Mouse (Mus musculus) kidney, embryonic 14.5 days (tissue): ENCODE results near the gene Wdr66. TPM values are rescaled to one million over a fixed set of nuclear protein-coding genes. Genes with fewer than 3 reads are reported as not detected.

Experiments used
- ATAC-seq: fragments of 200-750 bp; cut with Nextera tagmentation; 2 replicates; pipeline ENCODE4 v1.8.0; 2017; ENCODE audit warnings: moderate number of reproducible peaks, mild to moderate bottlenecking, moderate TSS enrichment, moderate library complexity; ENCODE audit not compliant: low FRiP score, low TSS enrichment
- H3K27ac ChIP-seq: fragments of 300-500 bp; sonication (generic); 2 replicates; pipeline ENCODE4 v1.5.1; 2014; ENCODE audit warnings: low read depth, mild to moderate bottlenecking, low read length, moderate library complexity, mixed read lengths
- H3K27me3 ChIP-seq: fragments of 300-500 bp; sonication (generic); 2 replicates; pipeline ENCODE4 v1.6.1; 2014; ENCODE audit warnings: mild to moderate bottlenecking, low read length; ENCODE audit not compliant: control insufficient read depth, insufficient read depth
- H3K36me3 ChIP-seq: fragments of 300-500 bp; sonication (generic); 2 replicates; pipeline ENCODE4 v1.6.1; 2014; ENCODE audit warnings: low read length, mixed read lengths; ENCODE audit not compliant: control insufficient read depth, insufficient read depth
- H3K4me1 ChIP-seq: fragments of 300-500 bp; sonication (generic); 2 replicates; pipeline ENCODE4 v1.6.1; 2014; ENCODE audit warnings: low read length, mixed read lengths; ENCODE audit not compliant: control insufficient read depth, insufficient read depth
- H3K4me2 ChIP-seq: fragments of 300-500 bp; sonication (generic); replicated peaks from 2 replicates; pipeline ENCODE4 v1.6.1; 2014; ENCODE audit warnings: low read depth, mild to moderate bottlenecking, low read length
- H3K4me3 ChIP-seq: fragments of 300-500 bp; sonication (generic); 2 replicates; pipeline ENCODE4 v1.5.1; 2014; ENCODE audit warnings: mild to moderate bottlenecking, low read length
- H3K9ac ChIP-seq: fragments of 300-500 bp; sonication (generic); 2 replicates; pipeline ENCODE4 v1.6.1; 2014; ENCODE audit warnings: low read depth, mild to moderate bottlenecking, low read length, moderate library complexity
- H3K9me3 ChIP-seq: fragments of 300-500 bp; sonication (generic); 2 replicates; pipeline ENCODE4 v1.6.1; 2016; ENCODE audit warnings: low read length; ENCODE audit not compliant: control insufficient read depth
- WGBS: fragments of 180-500 bp; shearing (Covaris S2); extraction: QIAGEN DNeasy Blood & Tissue Kit; methylation state at CpG from one replicate; pipeline ENCODE4 v1.1.7; 2014; 5-methylcytosine and 5-hydroxymethylcytosine counted together
- polyA plus RNA-seq: library from polyadenylated mRNA; unstranded; fragments of >200 nt; fragmentation: Nextera tagmentation; extraction: Ambion mirVana; gene quantifications from 2 replicates; pipeline ENCODE4 v1.2.1, GENCODE M21; 2014

Gene Wdr66
- polyA plus RNA-seq, 1 experiment from 2014 or later, result 2.7 TPM

DNA sequence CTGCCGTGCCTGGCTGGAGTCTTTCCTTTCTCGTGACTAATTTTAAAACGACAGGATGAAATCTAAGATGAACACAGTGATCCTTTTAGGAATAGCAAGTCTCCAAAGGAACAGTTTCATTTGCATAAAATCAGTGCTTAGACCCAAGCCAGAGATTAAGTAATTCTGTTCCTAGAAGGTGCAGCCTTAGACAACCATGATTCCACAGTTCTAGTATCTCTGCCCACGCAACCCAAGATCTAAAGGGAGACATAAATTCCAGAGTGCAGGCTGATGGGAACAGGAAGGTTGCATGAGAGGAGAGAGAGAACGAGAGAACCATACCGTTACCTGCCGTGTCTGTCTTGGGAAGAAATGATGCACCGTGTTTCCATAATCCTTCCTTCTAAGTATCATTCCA, 8.8 kb downstream of the Wdr66 start:
- Histone ChIP-seq H3K36me3 (no peaks in the 10 kb centered on the region), H3K9ac (no peak overlapping the region), H3K4me1 (no peaks in the 10 kb centered on the region), H3K4me3 (no peak overlapping the region), H3K27ac (no peak overlapping the region), H3K4me2 (no peak overlapping the region), H3K9me3 (no peaks in the 10 kb centered on the region), H3K27me3 (no peaks in the 10 kb centered on the region)
- ATAC-seq, result no peak
- 79% methylated on average over 8 of the region's 8 CpGs for WGBS

DNA sequence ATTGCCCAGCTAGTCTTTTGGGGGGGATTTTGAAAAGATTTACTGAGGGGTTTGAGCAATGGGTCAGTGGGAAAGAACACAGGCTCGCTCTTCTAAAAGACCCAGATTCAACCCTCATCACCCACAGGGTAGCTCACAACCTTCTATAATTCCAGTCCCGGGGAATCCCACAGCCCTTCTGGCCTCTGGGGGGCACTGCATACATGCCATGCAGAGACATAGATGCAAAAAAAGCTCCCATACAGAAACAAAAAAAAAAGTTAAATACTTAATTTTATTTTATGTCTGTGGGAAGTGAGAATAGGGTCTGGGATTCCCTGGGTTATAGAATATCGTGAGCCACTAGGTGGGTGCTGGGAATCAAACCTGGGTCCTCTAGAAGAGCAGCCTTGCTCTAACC, 15.0 kb downstream of the Wdr66 start:
- Histone ChIP-seq H3K4me1 (no peaks in the 10 kb centered on the region), H3K4me3 (no peak overlapping the region), H3K27me3 (no peaks in the 10 kb centered on the region), H3K36me3 (no peaks in the 10 kb centered on the region), H3K27ac (no peak overlapping the region), H3K9me3 (no peaks in the 10 kb centered on the region), H3K4me2 (no peak overlapping the region), H3K9ac (no peak overlapping the region)
- ATAC-seq, result no peak
- WGBS, result 83% methylated on average over 3 of the region's 3 CpGs

DNA sequence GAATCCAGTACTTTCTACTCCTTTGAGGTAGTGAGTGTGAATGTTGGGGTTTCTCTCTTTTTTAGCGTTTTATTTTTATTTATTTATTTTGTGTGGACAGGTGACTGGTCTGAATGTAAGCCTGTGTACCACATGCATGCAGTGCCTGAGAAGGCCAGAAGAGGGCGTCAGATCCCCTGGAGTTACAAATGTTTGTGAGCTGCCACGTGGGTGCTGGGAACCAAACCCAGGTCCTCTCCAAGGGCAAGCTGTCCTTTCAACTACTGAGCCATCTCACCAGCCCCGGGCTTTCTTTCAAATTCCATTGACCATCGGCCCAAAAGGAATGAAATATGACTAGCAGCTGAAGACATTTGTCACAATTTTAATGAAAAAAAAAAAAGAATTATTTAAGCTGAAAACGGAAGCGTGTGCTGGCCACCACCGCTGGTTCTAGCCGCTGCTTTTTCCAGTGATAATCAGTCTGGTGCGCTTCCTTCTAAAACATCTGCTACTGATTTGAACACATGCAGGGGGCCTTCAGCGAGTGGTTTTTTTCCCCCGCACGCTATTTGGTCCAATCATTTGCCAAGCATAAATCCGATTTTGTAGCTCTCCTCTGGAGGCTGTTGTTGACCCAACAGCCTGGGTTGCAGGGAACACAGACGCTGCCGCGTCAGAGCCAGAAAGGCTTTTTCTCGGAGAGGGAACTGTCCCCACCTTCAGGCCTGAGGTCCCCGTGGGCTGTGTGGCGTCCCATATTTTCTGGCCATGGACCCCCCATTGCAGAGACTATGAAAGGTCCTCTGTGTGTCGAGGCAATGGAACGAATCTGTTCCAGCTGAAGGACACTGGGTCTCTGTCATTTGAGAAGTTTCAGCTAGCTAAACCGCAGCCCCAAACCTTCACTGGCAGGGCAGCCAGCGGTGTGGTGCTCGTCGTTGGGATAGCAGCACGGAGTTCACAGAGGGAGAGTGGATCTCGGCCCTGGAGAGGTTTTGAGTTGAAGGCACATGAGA, 16.9 kb downstream of the Wdr66 start:
- no peak for ATAC-seq
- H3K4me1 ChIP-seq, result no peaks in the 10 kb centered on the region
- H3K36me3 ChIP-seq, result no peaks in the 10 kb centered on the region
- no peak overlapping the region for H3K4me3 ChIP-seq
- no peak overlapping the region for H3K27ac ChIP-seq
- 77% methylated on average over 28 of the region's 28 CpGs for WGBS
- H3K9ac ChIP-seq, result no peak overlapping the region
- H3K4me2 ChIP-seq, result no peak overlapping the region
- no peaks in the 10 kb centered on the region for H3K27me3 ChIP-seq
- H3K9me3 ChIP-seq, result no peaks in the 10 kb centered on the region

DNA sequence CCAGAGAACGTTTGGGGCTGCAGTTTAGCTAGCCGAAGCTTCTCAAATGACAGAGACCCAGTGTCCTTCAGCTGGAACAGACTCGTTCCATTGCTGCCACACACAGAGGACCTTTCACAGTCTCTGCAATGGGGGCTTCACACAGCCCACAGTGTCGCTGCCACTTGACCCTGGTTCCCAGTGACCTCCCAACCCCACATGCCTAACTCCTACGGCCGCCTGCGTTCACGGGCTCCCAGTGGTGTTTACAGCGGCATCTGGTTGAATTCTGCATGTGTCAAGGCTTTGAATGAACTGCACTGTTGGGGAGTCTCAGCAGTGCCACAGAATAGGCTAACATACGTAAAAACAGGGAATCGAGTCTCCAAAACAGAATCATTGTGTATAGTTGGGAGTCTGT, 19.0 kb downstream of the Wdr66 start:
- no peak for ATAC-seq
- H3K27ac ChIP-seq, result no peak overlapping the region
- H3K4me3 ChIP-seq, result no peak overlapping the region
- WGBS, result 34% methylated on average over 11 of the region's 11 CpGs
- no peaks in the 10 kb centered on the region for H3K4me1 ChIP-seq
- H3K9ac ChIP-seq, result no peak overlapping the region
- no peaks in the 10 kb centered on the region for H3K9me3 ChIP-seq
- H3K36me3 ChIP-seq, result no peaks in the 10 kb centered on the region
- peak overlapping the region; percentile 10 for H3K4me2 ChIP-seq
- H3K27me3 ChIP-seq, result no peaks in the 10 kb centered on the region

DNA sequence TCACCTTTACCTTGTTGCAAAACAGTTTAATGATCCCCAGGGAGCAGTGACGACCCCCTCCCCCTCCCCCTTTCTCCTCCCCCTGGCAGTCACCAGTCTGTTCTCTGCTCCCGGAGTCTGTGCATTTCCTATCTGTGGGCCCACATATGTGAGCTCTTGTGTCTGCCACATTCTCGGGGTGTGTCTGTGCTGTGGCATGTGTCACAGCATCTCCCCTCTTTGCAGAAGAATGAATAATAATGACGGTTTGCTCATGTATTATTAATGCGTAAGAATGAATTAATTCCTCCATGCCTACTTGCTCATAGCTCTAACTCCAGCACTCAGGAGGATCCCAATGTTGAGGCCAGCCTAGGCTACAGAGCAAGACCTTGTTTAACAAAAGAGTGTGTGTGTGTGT, 21.0 kb downstream of the Wdr66 start:
- Histone ChIP-seq H3K9ac (no peak overlapping the region), H3K4me1 (no peaks in the 10 kb centered on the region), H3K27ac (no peak overlapping the region), H3K36me3 (no peaks in the 10 kb centered on the region), H3K4me2 (no peak overlapping the region), H3K4me3 (no peak overlapping the region), H3K27me3 (no peaks in the 10 kb centered on the region), H3K9me3 (no peaks in the 10 kb centered on the region)
- 77% methylated on average over 5 of the region's 5 CpGs for WGBS
- ATAC-seq, result no peak

DNA sequence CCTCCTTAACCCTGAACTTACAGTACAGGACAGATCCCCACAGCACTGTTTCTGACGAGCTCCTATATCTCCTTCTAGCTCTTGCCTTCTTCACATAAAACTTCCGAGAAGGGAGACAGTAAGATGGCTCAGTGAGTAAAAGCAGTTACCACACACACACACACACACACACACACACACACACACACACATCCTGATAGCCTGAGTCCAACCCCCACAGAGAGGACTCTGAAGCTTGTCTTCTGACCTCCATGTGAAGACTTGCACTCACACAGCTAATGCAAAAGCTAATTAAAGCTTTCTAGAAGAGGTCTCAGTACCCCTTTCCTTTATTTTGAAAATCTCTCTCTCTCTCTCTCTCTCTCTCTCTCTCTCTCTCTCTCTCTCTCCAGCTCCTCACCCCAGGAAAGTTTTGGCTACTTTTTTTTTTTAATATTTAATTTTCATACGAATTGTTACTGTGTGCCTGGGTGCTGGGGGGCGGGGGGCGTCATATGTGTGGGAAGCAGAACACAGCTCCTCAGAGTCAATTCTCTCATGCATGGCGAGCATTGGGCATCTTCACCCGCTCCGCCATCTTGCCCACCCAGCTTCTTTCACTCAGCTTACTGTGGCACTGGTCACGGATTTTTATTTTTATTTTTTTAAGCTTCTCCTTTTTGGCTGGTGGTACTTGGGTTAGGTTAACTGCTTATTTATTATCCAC, 24.9 kb downstream of the Wdr66 start:
- H3K27ac ChIP-seq, result no peak overlapping the region
- H3K4me3 ChIP-seq, result no peak overlapping the region
- H3K9ac ChIP-seq, result no peak overlapping the region
- H3K36me3 ChIP-seq, result no peaks in the 10 kb centered on the region
- no peaks in the 10 kb centered on the region for H3K9me3 ChIP-seq
- H3K4me1 ChIP-seq, result no peaks in the 10 kb centered on the region
- WGBS, result 70% methylated on average over 9 of the region's 9 CpGs
- ATAC-seq, result no peak
- no peak overlapping the region for H3K4me2 ChIP-seq
- H3K27me3 ChIP-seq, result no peaks in the 10 kb centered on the region

DNA sequence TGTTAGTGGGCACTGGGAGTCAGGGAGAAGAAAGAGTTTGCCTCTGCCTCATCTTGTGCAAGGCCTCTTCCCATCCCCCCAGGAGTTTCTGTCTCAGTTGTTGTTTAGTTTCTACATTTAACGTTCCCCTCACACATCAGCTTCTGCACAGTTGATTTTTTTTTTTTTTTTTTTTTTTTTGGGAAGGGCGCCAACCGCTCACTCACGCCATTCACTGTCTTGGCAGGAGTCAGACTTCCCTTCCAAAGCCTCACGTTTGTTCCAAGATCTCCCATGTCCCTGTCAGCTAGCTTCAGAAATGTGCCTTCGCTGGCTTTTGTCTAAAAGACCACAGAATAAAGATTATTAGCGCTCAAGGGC, 25.4 kb downstream of the Wdr66 start:
- Histone ChIP-seq H3K4me3 (no peak overlapping the region), H3K36me3 (no peaks in the 10 kb centered on the region), H3K27me3 (no peaks in the 10 kb centered on the region), H3K4me1 (no peaks in the 10 kb centered on the region), H3K9ac (no peak overlapping the region), H3K4me2 (no peak overlapping the region), H3K9me3 (no peaks in the 10 kb centered on the region), H3K27ac (no peak overlapping the region)
- WGBS, result 74% methylated on average over 7 of the region's 7 CpGs
- ATAC-seq, result no peak

DNA sequence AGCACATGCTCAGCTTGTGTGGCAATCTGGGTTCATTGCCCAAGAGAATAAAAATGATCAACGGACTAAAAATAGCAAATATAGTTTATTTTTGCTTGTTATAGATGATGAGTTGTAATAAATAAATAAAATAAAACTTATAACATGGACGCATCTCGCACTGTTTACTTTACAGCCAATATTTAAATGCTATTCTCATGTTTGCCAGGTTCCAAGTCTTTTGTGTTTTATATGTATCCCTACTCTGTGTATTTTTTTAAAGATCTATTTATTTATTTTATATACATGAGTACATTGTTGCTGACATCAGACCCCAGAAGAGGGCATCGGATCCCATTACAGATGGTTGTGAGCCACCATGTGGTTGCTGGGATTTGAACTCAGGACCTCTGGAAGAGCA, 25.8 kb downstream of the Wdr66 start:
- Histone ChIP-seq H3K4me3 (no peak overlapping the region), H3K27me3 (no peaks in the 10 kb centered on the region), H3K36me3 (no peaks in the 10 kb centered on the region), H3K27ac (no peak overlapping the region), H3K4me1 (no peaks in the 10 kb centered on the region), H3K4me2 (no peak overlapping the region), H3K9ac (no peak overlapping the region), H3K9me3 (no peaks in the 10 kb centered on the region)
- no peak for ATAC-seq
- WGBS, result 90% methylated on average over 4 of the region's 4 CpGs

DNA sequence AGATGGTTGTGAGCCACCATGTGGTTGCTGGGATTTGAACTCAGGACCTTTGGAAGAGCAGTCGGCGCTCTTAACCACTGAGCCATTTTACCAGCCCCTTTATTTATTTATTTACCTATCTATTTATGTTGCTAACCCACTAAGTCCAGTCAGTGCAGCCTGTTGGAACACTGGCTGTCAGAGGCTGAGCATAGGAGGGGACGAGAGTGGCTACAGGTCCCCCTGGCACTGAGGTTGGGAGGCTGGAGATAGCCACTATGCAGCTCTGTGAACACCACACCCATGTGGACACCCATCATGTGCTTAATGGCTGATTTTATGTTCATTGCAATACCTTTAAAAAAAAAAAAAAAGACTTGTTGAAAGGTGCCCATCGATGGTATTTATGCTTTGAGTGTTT, 27.3 kb downstream of the Wdr66 start:
- Histone ChIP-seq H3K9me3 (no peaks in the 10 kb centered on the region), H3K4me3 (no peak overlapping the region), H3K27ac (no peak overlapping the region), H3K9ac (no peak overlapping the region), H3K4me1 (no peaks in the 10 kb centered on the region), H3K4me2 (no peak overlapping the region), H3K27me3 (no peaks in the 10 kb centered on the region), H3K36me3 (no peaks in the 10 kb centered on the region)
- WGBS, result 93% methylated on average over 4 of the region's 4 CpGs
- ATAC-seq, result no peak
